Mouse (Mus musculus) midbrain, embryonic 16.5 days (tissue): ENCODE results near the gene Add3. TPM values are rescaled to one million over a fixed set of nuclear protein-coding genes. Genes with fewer than 3 reads are reported as not detected.

Source experiments
- ATAC-seq: fragments of 200-750 bp; cut with Nextera tagmentation; 2 replicates; pipeline ENCODE4 v1.8.0; 2017; ENCODE audit warnings: moderate TSS enrichment
- H3K27ac ChIP-seq: fragments of 300-500 bp; sonication (generic); 2 replicates; pipeline ENCODE4 v1.5.1; 2014; ENCODE audit warnings: mild to moderate bottlenecking, low read length, mixed read lengths
- H3K27me3 ChIP-seq: fragments of 300-500 bp; sonication (generic); 2 replicates; pipeline ENCODE4 v1.6.1; 2014; ENCODE audit warnings: low read depth, low read length, mixed read lengths; ENCODE audit not compliant: control insufficient read depth, insufficient read depth
- H3K36me3 ChIP-seq: fragments of 300-500 bp; sonication (generic); 2 replicates; pipeline ENCODE4 v1.6.1; 2014; ENCODE audit warnings: mild to moderate bottlenecking, low read length, moderate library complexity, mixed read lengths; ENCODE audit not compliant: control insufficient read depth, insufficient read depth
- H3K4me1 ChIP-seq: fragments of 300-500 bp; sonication (generic); 2 replicates; pipeline ENCODE4 v1.6.1; 2014; ENCODE audit warnings: mild to moderate bottlenecking, low read length, mixed read lengths; ENCODE audit not compliant: control insufficient read depth, insufficient read depth
- H3K4me2 ChIP-seq: fragments of 300-500 bp; sonication (generic); 2 replicates; pipeline ENCODE4 v1.6.1; 2014; ENCODE audit warnings: mild to moderate bottlenecking, low read length, mixed read lengths
- H3K4me3 ChIP-seq: fragments of 300-500 bp; sonication (generic); 2 replicates; pipeline ENCODE4 v1.5.1; 2014; ENCODE audit warnings: low read depth, mild to moderate bottlenecking, low read length, moderate library complexity, mixed read lengths
- H3K9ac ChIP-seq: fragments of 300-500 bp; sonication (generic); 2 replicates; pipeline ENCODE4 v1.6.1; 2014; ENCODE audit warnings: low read depth, low read length, mixed read lengths
- H3K9me3 ChIP-seq: fragments of 300-500 bp; sonication (generic); replicated peaks from 2 replicates; pipeline ENCODE4 v1.6.1; 2014; ENCODE audit warnings: mild to moderate bottlenecking, low read length, mixed read lengths; ENCODE audit not compliant: control insufficient read depth, poor library complexity, severe bottlenecking
- WGBS: fragments of 180-500 bp; shearing (Covaris S2); extraction: QIAGEN DNeasy Blood & Tissue Kit; methylation state at CpG from one replicate; pipeline ENCODE4 v1.1.7; 2014; 5-methylcytosine and 5-hydroxymethylcytosine counted together
- polyA plus RNA-seq: library from polyadenylated mRNA; unstranded; fragments of >200 nt; fragmentation: Nextera tagmentation; extraction: Ambion mirVana; gene quantifications from 2 replicates; pipeline ENCODE4 v1.2.1, GENCODE M21; 2015

The Add3 gene
- polyA plus RNA-seq, 1 experiment from 2014 or later: 35.7 TPM

- H3K9me3 ChIP-seq: no peaks in the 10 kb centered on the region
- H3K4me2 ChIP-seq: no peak overlapping the region
- no peaks in the 10 kb centered on the region for H3K4me1 ChIP-seq
- H3K4me3 ChIP-seq: no peak overlapping the region
- 79% methylated on average over 7 of the region's 7 CpGs for WGBS
- no peak for ATAC-seq
- no peak overlapping the region for H3K9ac ChIP-seq
- no peaks in the 10 kb centered on the region for H3K27me3 ChIP-seq
- no peaks in the 10 kb centered on the region for H3K36me3 ChIP-seq
- H3K27ac ChIP-seq: no peak overlapping the region
Measured at GRCm38 (mm10) chr19:53262061-53262460, 121.8 kb downstream of the Add3 start.

GRCm38 (mm10) chr19:53263859-53264733, 123.9 kb downstream of the Add3 start:
- no peak for ATAC-seq
- no peaks in the 10 kb centered on the region for H3K27me3 ChIP-seq
- no peak overlapping the region for H3K4me3 ChIP-seq
- WGBS: 33% methylated on average over 22 of the region's 23 CpGs
- 0 out of 2 replicates have a peak overlapping the region, but pooled peaks have one; percentile 25 for H3K9ac ChIP-seq
- H3K36me3 ChIP-seq: no peaks in the 10 kb centered on the region
- no peak overlapping the region for H3K27ac ChIP-seq
- peak overlapping the region; percentile 36 for H3K4me2 ChIP-seq
- H3K4me1 ChIP-seq: no peaks in the 10 kb centered on the region
- no peaks in the 10 kb centered on the region for H3K9me3 ChIP-seq

- Histone ChIP-seq H3K9ac (no peak overlapping the region), H3K36me3 (no peaks in the 10 kb centered on the region), H3K27me3 (no peaks in the 10 kb centered on the region), H3K4me3 (no peak overlapping the region), H3K4me2 (no peak overlapping the region), H3K9me3 (no peaks in the 10 kb centered on the region), H3K4me1 (no peaks in the 10 kb centered on the region), H3K27ac (no peak overlapping the region)
- ATAC-seq: no peak
- 51% methylated on average over 12 of the region's 12 CpGs for WGBS
Measured at GRCm38 (mm10) chr19:53264821-53265727, 124.8 kb downstream of the Add3 start.

GRCm38 (mm10) chr19:53267305-53267704, 127.1 kb downstream of the Add3 start:
- Histone ChIP-seq H3K9ac (no peak overlapping the region), H3K9me3 (no peaks in the 10 kb centered on the region), H3K4me3 (no peak overlapping the region), H3K27ac (no peak overlapping the region), H3K36me3 (no peaks in the 10 kb centered on the region), H3K4me2 (no peak overlapping the region), H3K4me1 (no peaks in the 10 kb centered on the region), H3K27me3 (no peaks in the 10 kb centered on the region)
- no peak for ATAC-seq
- 95% methylated on average over 9 of the region's 9 CpGs for WGBS

GRCm38 (mm10) chr19:53273055-53273722, 132.9 kb downstream of the Add3 start:
- no peaks in the 10 kb centered on the region for H3K36me3 ChIP-seq
- H3K4me3 ChIP-seq: no peak overlapping the region
- H3K27me3 ChIP-seq: no peaks in the 10 kb centered on the region
- H3K4me1 ChIP-seq: no peaks in the 10 kb centered on the region
- no peak for ATAC-seq
- 95% methylated on average over 17 of the region's 17 CpGs for whole genome bisulfite sequencing
- no peak overlapping the region for H3K27ac ChIP-seq
- H3K9me3 ChIP-seq: no peaks in the 10 kb centered on the region
- H3K4me2 ChIP-seq: no peak overlapping the region
- no peak overlapping the region for H3K9ac ChIP-seq

- no peak for ATAC-seq
- 91% methylated on average over 23 of the region's 23 CpGs for WGBS
Measured at GRCm38 (mm10) chr19:53273781-53274428, 133.7 kb downstream of the Add3 start.

GRCm38 (mm10) chr19:53275204-53275603, 135.0 kb downstream of the Add3 start:
- WGBS: 38% methylated on average over 3 of the region's 3 CpGs
- H3K4me2 ChIP-seq: no peak overlapping the region
- no peak overlapping the region for H3K9ac ChIP-seq
- H3K9me3 ChIP-seq: no peaks in the 10 kb centered on the region
- no peaks in the 10 kb centered on the region for H3K27me3 ChIP-seq
- no peak overlapping the region for H3K27ac ChIP-seq
- no peaks in the 10 kb centered on the region for H3K4me1 ChIP-seq
- no peaks in the 10 kb centered on the region for H3K36me3 ChIP-seq
- ATAC-seq: no peak
- no peak overlapping the region for H3K4me3 ChIP-seq

More at GRCm38 (mm10) chr19:53273781-53274428, 133.7 kb downstream of the Add3 start:
- H3K9me3 ChIP-seq: no peaks in the 10 kb centered on the region
- no peak overlapping the region for H3K9ac ChIP-seq
- H3K4me1 ChIP-seq: no peaks in the 10 kb centered on the region
- H3K4me3 ChIP-seq: no peak overlapping the region
- H3K36me3 ChIP-seq: no peaks in the 10 kb centered on the region
- no peak overlapping the region for H3K27ac ChIP-seq
- no peaks in the 10 kb centered on the region for H3K27me3 ChIP-seq
- H3K4me2 ChIP-seq: no peak overlapping the region

GRCm38 (mm10) chr19:53276902-53277707, 136.9 kb downstream of the Add3 start:
- no peak overlapping the region for H3K4me3 ChIP-seq
- H3K36me3 ChIP-seq: no peaks in the 10 kb centered on the region
- ATAC-seq: no peak
- WGBS: 81% methylated on average over 19 of the region's 19 CpGs
- H3K9ac ChIP-seq: no peak overlapping the region
- no peaks in the 10 kb centered on the region for H3K4me1 ChIP-seq
- H3K9me3 ChIP-seq: no peaks in the 10 kb centered on the region
- no peak overlapping the region for H3K27ac ChIP-seq
- H3K27me3 ChIP-seq: no peaks in the 10 kb centered on the region
- H3K4me2 ChIP-seq: no peak overlapping the region
